Mouse (Mus musculus): ENCODE data around the gene Mageb4. TPM values are rescaled to one million over a fixed set of nuclear protein-coding genes. Genes with fewer than 3 reads are reported as not detected.
"Not testable (repeated sequence)": the region's sequence is repeated elsewhere in the genome, so short reads cannot be mapped to it uniquely, and the experiment has no call there.

The Mageb4 gene
- total RNA-seq (2021) = not detected
- long read RNA-seq, experiment 1 = 0 reads
- long read RNA-seq, experiment 2 = 0 reads

- DNase-seq = not testable (repeated sequence)
Measured at GRCm38 (mm10) chrX:86304993-86305392, at the start of gene Mageb4. Gene Mageb4, minus strand, starts transcription at chrX:86305093.

- not testable (repeated sequence) for DNase-seq
Measured at GRCm38 (mm10) chrX:86284597-86284996, 20.3 kb downstream of the Mageb4 start.

GRCm38 (mm10) chrX:86245950-86246349 is 58.9 kb downstream of the Mageb4 start:
- DNase-seq = not testable (repeated sequence)

GRCm38 (mm10) chrX:86237246-86237645 is 67.6 kb downstream of the Mageb4 start:
- DNase-seq = no peak

Other genes starting within 250 kb of the Mageb4 start
- gene Nr0b1, start 113.3 kb downstream of the Mageb4 start, total RNA-seq (2021) = not detected